Mouse (Mus musculus) Muller cell, postnatal 12 days (primary cell): ENCODE measurements around the gene Acly.

Source experiments
- DNase-seq: peaks from one replicate; pipeline ENCODE4 v3.0.0-alpha.2; 2015; ENCODE audit errors: inconsistent ontology term

The Acly gene

DNA sequence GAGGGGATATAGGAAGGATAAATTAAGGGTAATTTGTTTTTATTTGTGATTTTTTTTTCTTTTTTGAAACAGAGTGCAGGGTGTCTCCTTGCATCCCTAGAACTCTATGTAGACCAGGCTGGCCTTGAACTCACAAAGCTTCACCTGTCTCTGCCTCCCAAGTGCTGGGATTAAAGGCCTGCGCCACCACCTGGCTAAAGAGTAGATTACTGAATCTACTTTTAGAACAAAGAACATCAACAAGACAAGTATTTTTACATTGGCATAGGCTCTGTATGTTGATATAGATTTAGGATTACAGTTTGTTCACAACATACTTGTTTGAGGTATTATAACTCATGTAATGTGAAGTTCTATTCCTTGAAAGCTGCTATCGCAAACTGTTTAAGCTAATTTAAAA, 17.2 kb downstream of the Acly start:
- DNase-seq: no peak

GRCm38 (mm10) chr11:100505997-100506396, 21.8 kb downstream of the Acly start:
- no peak for DNase-seq

DNA sequence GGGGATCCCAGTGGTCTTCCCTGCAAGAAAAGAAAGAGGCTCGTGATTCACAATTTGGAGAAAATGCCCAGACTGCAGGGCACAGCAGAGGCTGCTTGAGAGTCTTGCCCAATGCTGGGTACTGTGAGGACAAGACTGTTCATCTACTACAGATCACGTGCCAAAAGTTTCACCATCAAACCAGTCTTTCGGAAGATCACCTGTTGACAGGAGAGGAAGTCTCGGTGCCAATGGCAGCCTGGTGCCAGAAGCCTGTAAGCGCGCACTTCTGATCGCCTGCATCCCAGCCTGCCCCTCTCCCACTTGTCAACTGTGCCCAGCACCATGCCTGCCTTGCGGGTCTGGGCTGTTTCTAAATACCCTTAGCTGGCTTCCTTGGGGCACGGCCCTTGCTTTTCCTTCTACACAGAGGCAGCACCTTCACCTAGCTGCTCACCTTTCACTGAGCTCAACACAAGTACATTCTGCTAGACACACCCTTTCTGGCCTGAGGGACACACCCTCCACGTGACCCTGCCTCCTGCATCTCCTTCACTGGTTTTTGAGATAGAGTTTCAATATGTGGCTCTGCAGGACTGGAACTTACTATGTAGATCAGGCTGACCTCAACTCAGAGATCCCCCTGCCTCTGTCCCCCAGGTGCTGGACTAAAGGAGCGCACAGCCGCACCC, 22.7 kb downstream of the Acly start:
- DNase-seq: no peak

GRCm38 (mm10) chr11:100501321-100501720, 26.5 kb downstream of the Acly start:
- DNase-seq: no peak

GRCm38 (mm10) chr11:100500651-100501050, 27.1 kb downstream of the Acly start:
- no peak for DNase-seq

- DNase-seq: no peak
These were observed 27.6 kb downstream of the Acly start for GRCm38 (mm10) chr11:100500241-100500640.

- no peak for DNase-seq
These were observed 34.0 kb downstream of the Acly start for GRCm38 (mm10) chr11:100493771-100494170.

- DNase-seq: no peak
These were observed 36.8 kb downstream of the Acly start for GRCm38 (mm10) chr11:100490951-100491350.

- no peak for DNase-seq
These were observed 41.8 kb downstream of the Acly start for GRCm38 (mm10) chr11:100485801-100486538.

- DNase-seq: no peak
These were observed 43.3 kb downstream of the Acly start for GRCm38 (mm10) chr11:100484461-100484860.

- no peak for DNase-seq
These were observed 48.6 kb downstream of the Acly start for GRCm38 (mm10) chr11:100479152-100479551.

DNA sequence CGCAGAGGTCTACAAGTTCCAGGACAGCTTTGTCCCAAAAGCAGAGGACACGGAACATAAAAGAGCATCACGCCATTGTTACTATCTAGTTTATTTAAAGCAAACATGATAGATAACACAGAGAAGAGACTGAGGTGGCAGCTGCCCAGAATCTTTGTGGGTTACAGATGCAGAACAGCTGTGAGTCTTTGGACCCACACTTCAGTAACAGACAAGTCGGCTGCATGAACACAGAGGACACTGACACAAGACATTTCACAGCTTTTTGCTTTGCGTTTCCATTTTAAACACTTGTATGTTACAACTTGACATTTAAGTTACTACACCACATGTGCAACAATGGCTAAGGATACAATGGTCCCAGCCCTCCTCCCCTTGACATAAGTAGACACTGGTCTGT, 51.5 kb downstream of the Acly start:
- no peak for DNase-seq

DNA sequence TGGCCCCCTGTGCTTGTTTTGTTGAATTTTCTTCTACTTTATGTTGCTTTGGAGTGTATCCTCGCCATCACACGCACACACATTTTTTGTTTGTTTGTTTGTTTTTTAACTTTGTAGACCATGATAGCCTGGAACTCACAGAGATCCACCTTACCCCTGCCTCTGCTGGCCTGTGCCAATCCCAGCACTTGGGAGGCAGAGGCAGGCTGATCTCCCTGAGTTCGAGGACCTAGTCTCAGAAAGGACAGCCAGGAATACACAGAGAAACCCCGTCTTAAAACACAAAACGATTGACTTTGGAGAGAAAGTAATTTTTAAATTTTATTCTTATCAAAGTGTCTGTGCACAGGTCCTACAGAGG, 54.9 kb downstream of the Acly start:
- DNase-seq: no peak

DNA sequence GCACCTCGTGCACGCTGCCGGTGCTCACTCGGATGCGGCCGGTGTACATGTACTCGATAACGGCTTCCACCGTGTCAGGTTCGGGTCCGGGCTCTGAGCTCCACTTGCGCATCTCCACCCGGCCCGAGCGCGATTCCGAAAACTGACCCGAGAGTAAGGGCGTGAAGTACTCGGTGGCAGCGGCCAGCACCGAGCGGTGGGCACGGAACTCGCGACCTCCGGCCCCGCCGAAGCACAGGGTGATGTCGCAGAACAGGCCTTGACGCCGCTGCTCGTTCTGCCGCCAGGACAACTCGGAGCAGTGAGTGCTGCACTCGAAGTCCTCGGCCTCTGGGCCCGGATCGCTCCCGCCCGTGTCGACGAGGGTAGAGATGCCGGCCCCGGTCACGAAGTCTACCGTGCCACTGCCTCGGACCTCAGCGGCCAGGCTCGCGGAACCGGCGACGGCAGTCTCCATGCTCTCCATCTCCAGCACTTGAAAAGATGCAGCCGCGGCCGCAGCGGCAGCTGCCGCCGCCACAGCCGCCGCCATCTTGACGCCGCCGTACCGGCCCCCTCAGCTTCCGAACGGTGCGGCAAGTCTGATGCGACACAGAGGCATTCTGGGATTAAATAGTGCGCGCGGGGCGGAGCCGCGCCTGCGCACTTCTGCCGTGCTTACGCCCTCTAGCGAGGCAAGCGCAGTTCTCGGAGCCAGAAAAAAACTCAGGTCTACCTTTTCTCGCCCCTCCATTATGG, 55.4 kb downstream of the Acly start, which contains the start of gene Klhl11:
Klhl11 (minus strand) TSS at position 545 of the 738 bp plus-strand sequence.
- peak; percentile 95 for DNase-seq

- DNase-seq: peak; percentile 19
These were observed 56.2 kb downstream of the Acly start for GRCm38 (mm10) chr11:100471352-100472196.

DNA sequence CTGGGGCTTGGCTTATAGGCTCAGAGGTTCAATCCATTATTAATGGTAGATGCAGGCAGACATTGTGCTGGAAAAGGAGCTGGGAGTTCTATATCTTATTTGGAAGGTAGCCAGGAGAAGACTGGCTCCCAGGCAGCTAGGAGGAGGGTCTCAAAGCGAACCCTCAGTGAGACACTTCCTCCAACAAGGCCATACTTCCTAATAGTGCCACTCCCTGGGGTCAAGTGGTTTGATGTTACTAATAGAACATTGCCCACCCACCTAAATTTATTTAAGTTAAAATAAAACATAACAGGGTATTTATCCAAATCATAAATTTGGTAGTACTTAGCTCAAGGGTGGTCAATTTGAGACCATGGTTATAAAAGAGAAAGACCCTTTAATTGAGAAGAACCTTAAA, 62.0 kb downstream of the Acly start:
- no peak for DNase-seq

DNA sequence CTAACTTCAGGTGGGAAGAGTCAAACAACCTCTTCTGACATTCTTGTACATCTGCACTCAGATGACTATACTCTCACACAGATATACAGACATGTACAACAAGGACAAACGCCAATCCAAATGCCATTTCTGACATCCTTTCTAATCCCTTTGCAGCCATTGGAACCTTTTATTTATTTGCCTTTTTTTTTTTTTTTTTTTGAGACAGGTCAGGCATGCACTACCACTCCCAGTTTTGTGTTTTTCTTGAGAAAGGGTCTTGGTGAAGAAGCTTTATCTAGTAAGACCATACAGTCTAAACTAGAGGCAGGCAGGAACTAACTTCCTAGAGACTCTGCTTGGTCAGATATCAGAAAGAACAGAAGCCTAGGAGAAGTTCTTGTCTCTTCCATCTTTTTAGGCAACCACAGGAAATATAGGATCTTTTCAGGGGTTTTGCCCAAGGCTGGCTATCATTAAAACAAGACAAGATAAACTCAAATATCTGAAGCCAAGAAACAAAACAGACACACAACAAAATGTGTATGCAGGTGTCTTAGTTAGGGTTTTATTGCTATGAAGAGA, 62.5 kb downstream of the Acly start:
- DNase-seq: no peak

DNA sequence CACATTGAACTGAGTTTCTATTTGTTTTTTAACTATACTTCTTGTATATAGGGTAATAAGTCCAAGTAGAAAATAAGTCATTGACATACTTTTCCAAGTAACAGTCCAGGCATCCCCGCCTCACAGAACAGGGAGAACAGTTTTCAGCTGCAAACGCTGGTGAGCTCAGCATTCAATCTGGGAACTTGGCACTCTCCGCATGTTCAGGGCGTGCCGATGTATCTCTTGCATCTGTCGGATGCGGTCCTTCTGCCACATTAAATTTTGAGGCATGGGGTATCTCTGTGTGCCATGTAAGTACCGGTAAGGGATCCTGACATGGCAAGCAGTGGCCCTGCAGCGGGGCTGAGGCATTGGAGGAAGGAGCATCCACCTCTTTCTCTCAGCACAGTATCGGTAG, 65.1 kb downstream of the Acly start:
- no peak for DNase-seq

DNA sequence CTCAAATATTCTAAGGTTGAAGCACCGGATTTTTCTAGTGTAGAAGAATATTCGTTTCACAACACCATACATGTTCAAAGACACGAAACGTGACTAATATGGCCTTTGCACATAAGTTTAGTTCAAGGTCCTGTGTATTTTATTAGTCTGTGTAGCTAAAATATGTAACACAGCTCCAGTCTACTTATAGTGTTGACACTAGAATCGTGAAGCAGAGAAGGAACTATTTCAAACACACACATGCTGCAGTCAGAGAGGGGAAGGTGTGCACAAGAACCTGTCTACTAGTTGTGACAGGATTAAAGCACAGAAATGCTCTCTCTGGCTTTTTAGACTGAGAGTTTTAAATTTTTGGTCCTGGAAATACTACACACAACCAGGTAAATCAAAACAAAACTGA, 70.1 kb downstream of the Acly start:
- DNase-seq: no peak

DNA sequence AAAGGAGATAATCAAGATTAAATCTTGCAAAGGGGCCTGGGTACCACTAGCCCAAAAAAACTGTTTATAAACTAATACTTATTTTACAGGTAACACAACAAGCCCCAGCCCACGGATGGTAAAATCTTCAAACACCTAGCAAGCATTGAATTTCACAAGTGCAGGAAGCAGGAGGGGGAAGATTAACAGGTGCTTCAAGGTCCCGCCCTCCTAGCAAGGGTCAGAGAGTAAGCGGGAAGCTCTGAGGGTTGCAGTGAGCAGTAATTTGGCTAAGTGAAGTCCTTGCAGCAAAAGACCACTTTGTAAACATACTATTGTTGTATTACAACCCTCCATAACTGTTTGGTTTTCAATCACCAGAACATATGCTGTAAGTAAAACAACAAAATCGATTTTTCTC, 70.6 kb downstream of the Acly start:
- DNase-seq: no peak

DNA sequence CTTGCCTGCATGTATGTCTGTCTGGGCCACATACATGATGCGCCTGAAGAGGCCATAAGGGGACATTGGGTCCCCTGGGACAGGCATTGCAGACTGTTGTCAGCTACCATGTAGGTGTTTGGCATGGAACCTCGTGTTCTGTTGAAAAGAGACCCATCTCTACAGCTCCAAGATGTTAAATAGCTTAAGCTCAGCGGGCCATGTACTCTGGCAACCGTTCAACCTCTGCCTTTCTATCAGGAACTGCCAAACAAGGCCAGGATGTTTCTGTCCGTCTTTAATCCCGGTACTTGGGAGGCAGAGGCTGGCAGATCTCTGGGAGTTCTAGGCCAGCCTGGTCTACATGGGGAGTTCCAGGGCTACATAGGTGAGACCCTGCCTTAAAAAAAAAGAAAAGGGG, 85.2 kb downstream of the Acly start:
- DNase-seq: peak; percentile 19

DNA sequence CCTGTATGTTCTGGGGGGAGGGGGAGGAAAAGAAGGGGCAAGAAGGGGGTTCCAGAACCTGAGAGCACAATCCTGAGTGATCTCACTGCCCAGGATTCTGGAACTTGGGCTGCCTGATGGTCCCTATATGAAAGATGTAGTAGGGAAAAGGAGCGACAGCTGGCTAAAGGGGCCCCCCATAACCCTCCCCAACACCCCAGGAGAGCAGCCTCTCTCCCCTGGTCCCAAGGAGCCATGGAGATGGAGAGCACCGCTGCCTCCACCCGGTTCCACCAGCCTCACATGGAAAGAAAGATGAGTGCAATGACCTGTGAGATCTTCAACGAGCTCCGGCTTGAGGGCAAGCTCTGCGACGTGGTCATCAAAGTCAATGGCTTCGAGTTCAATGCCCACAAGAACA, 86.0 kb downstream of the Acly start, which contains the start of the genes Nt5c3b and Klhl10:
Nt5c3b (minus strand) TSS at position 12 of the 400 bp plus-strand sequence.
Klhl10 (plus strand) TSS at position 121 of the 400 bp plus-strand sequence.
- DNase-seq: no peak
